Mouse (Mus musculus): ENCODE measurements around the gene Dcun1d4. TPM values are rescaled to one million over a fixed set of nuclear protein-coding genes. Genes with fewer than 3 reads are reported as not detected.
A peak's percentile ranks its signal among the peaks of the same experiment; 100 is the strongest.
"Not testable (repeated sequence)": the region's sequence is repeated elsewhere in the genome, so short reads cannot be mapped to it uniquely, and the experiment has no call there.

Gene Dcun1d4
- polyA plus RNA-seq, 1 experiment from 2014 or later: 59.2 TPM

- H3K27me3 ChIP-seq (replicated peaks); H3K9ac ChIP-seq; H3K27ac ChIP-seq; ATAC-seq (ENCODE audit: low FRiP score, low read depth); H3K4me2 ChIP-seq (replicated peaks); H3K4me3 ChIP-seq; H3K4me1 ChIP-seq; H3K36me3 ChIP-seq; H3K9me3 ChIP-seq: not testable (repeated sequence)
- WGBS: 78% methylated on average over 1 of the region's 1 CpGs
These were observed 1.6 kb downstream of the Dcun1d4 start for GRCm38 (mm10) chr5:73482381-73482780.

GRCm38 (mm10) chr5:73484016-73484615, 3.3 kb downstream of the Dcun1d4 start:
- Histone ChIP-seq H3K9me3 (no peaks in the 10 kb centered on the region), H3K27ac (no peak overlapping the region), H3K36me3 (no peaks in the 10 kb centered on the region), H3K27me3 (replicated peaks) (no peaks in the 10 kb centered on the region), H3K4me1 (peaks cover 6% of the 10 kb centered on the region; the same call in 1 of the 2 replicates), H3K4me2 (replicated peaks) (peak overlapping the region; percentile 41), H3K4me3 (no peak overlapping the region), H3K9ac (no peak overlapping the region)
- 25% methylated on average over 5 of the region's 5 CpGs for WGBS
- peak; percentile 72 for ATAC-seq (ENCODE audit: low FRiP score, low read depth)

GRCm38 (mm10) chr5:73486451-73486850, 5.7 kb downstream of the Dcun1d4 start:
- ATAC-seq (ENCODE audit: low FRiP score, low read depth): no peak
- H3K36me3 ChIP-seq: no peaks in the 10 kb centered on the region

GRCm38 (mm10) chr5:73489915-73490314, 9.1 kb downstream of the Dcun1d4 start:
- peak overlapping the region; percentile 88 for H3K4me3 ChIP-seq
- peak overlapping the region; percentile 64 for H3K9ac ChIP-seq
- no peaks in the 10 kb centered on the region for H3K27me3 ChIP-seq (replicated peaks)
- H3K36me3 ChIP-seq: no peaks in the 10 kb centered on the region
- no peak for ATAC-seq (ENCODE audit: low FRiP score, low read depth)
- H3K4me2 ChIP-seq (replicated peaks): peak overlapping the region; percentile 96
- 6% methylated on average over 14 of the region's 14 CpGs for WGBS
- H3K27ac ChIP-seq: no peak overlapping the region
- H3K9me3 ChIP-seq: no peaks in the 10 kb centered on the region
- peaks cover 8% of the 10 kb centered on the region for H3K4me1 ChIP-seq

More at GRCm38 (mm10) chr5:73486451-73486850, 5.7 kb downstream of the Dcun1d4 start:
- no peaks in the 10 kb centered on the region for H3K9me3 ChIP-seq
- H3K9ac ChIP-seq: no peak overlapping the region
- H3K4me3 ChIP-seq: no peak overlapping the region
- H3K4me2 ChIP-seq (replicated peaks): no peak overlapping the region
- H3K27me3 ChIP-seq (replicated peaks): no peaks in the 10 kb centered on the region
- peaks cover 10% of the 10 kb centered on the region; the same call in 1 of the 2 replicates for H3K4me1 ChIP-seq
- H3K27ac ChIP-seq: no peak overlapping the region
- 55% methylated on average over 4 of the region's 4 CpGs for WGBS

- no peaks in the 10 kb centered on the region for H3K9me3 ChIP-seq
- WGBS: under 1% methylated on average over 37 of the region's 37 CpGs
- peak overlapping the region; percentile 96 for H3K4me2 ChIP-seq (replicated peaks)
- H3K4me3 ChIP-seq: peak overlapping the region; percentile 88
- H3K9ac ChIP-seq: peak overlapping the region; percentile 81
- no peaks in the 10 kb centered on the region for H3K27me3 ChIP-seq (replicated peaks)
- peaks cover 8% of the 10 kb centered on the region for H3K4me1 ChIP-seq
- H3K36me3 ChIP-seq: no peaks in the 10 kb centered on the region
- peak overlapping the region; percentile 92 for H3K27ac ChIP-seq
- peak; percentile 96 for ATAC-seq (ENCODE audit: low FRiP score, low read depth)
These were observed 9.8 kb downstream of the Dcun1d4 start for GRCm38 (mm10) chr5:73490596-73491073.

- Histone ChIP-seq H3K4me2 (replicated peaks) (peak overlapping the region; percentile 96), H3K27me3 (replicated peaks) (no peaks in the 10 kb centered on the region), H3K9ac (peak overlapping the region; percentile 81), H3K4me1 (peaks cover 8% of the 10 kb centered on the region), H3K9me3 (no peaks in the 10 kb centered on the region), H3K36me3 (no peaks in the 10 kb centered on the region), H3K27ac (peak overlapping the region; percentile 92), H3K4me3 (peak overlapping the region; percentile 88)
- peak; percentile 52 for ATAC-seq (ENCODE audit: low FRiP score, low read depth)
- 1% methylated on average over 68 of the region's 70 CpGs for WGBS
These were observed 10.5 kb downstream of the Dcun1d4 start for GRCm38 (mm10) chr5:73491074-73491836.

GRCm38 (mm10) chr5:73491837-73492720, 11.3 kb downstream of the Dcun1d4 start:
- Histone ChIP-seq H3K9me3 (no peaks in the 10 kb centered on the region), H3K27me3 (replicated peaks) (no peaks in the 10 kb centered on the region), H3K36me3 (no peaks in the 10 kb centered on the region), H3K4me2 (replicated peaks) (peak overlapping the region; percentile 96), H3K27ac (peak overlapping the region; percentile 92), H3K9ac (peak overlapping the region; percentile 81), H3K4me3 (peak overlapping the region; percentile 88), H3K4me1 (peaks cover 8% of the 10 kb centered on the region)
- WGBS: under 1% methylated on average over 59 of the region's 59 CpGs
- ATAC-seq (ENCODE audit: low FRiP score, low read depth): peak; percentile 51

- Histone ChIP-seq H3K9me3 (no peaks in the 10 kb centered on the region), H3K4me2 (replicated peaks) (no peak overlapping the region), H3K9ac (no peak overlapping the region), H3K27ac (no peak overlapping the region), H3K4me1 (peaks cover 14% of the 10 kb centered on the region), H3K27me3 (replicated peaks) (no peaks in the 10 kb centered on the region), H3K4me3 (no peak overlapping the region), H3K36me3 (peaks cover 2% of the 10 kb centered on the region; the same call in 1 of the 2 replicates)
- WGBS: 90% methylated on average over 3 of the region's 3 CpGs
- no peak for ATAC-seq (ENCODE audit: low FRiP score, low read depth)
These were observed 16.6 kb downstream of the Dcun1d4 start for GRCm38 (mm10) chr5:73497401-73497800.

- peaks cover 2% of the 10 kb centered on the region; the same call in 1 of the 2 replicates for H3K36me3 ChIP-seq
- H3K4me2 ChIP-seq (replicated peaks): no peak overlapping the region
- WGBS: 75% methylated on average over 8 of the region's 8 CpGs
- no peaks in the 10 kb centered on the region for H3K27me3 ChIP-seq (replicated peaks)
- no peak overlapping the region for H3K4me3 ChIP-seq
- H3K27ac ChIP-seq: no peak overlapping the region
- no peaks in the 10 kb centered on the region for H3K9me3 ChIP-seq
- H3K9ac ChIP-seq: no peak overlapping the region
- ATAC-seq (ENCODE audit: low FRiP score, low read depth): no peak
- peaks cover 15% of the 10 kb centered on the region for H3K4me1 ChIP-seq
These were observed 17.8 kb downstream of the Dcun1d4 start for GRCm38 (mm10) chr5:73498559-73498958.

GRCm38 (mm10) chr5:73500867-73501440, 20.2 kb downstream of the Dcun1d4 start:
- H3K36me3 ChIP-seq: peaks cover 2% of the 10 kb centered on the region; the same call in 1 of the 2 replicates
- peaks cover 15% of the 10 kb centered on the region for H3K4me1 ChIP-seq
- no peak overlapping the region for H3K9ac ChIP-seq
- WGBS: 89% methylated on average over 7 of the region's 7 CpGs
- H3K4me3 ChIP-seq: no peak overlapping the region
- ATAC-seq (ENCODE audit: low FRiP score, low read depth): no peak
- no peaks in the 10 kb centered on the region for H3K9me3 ChIP-seq
- H3K27me3 ChIP-seq (replicated peaks): no peaks in the 10 kb centered on the region
- no peak overlapping the region for H3K4me2 ChIP-seq (replicated peaks)
- H3K27ac ChIP-seq: no peak overlapping the region

- no peak overlapping the region for H3K4me2 ChIP-seq (replicated peaks)
- no peak for ATAC-seq (ENCODE audit: low FRiP score, low read depth)
- no peaks in the 10 kb centered on the region for H3K27me3 ChIP-seq (replicated peaks)
- peaks cover 2% of the 10 kb centered on the region; the same call in 1 of the 2 replicates for H3K36me3 ChIP-seq
- H3K27ac ChIP-seq: no peak overlapping the region
- no peaks in the 10 kb centered on the region for H3K9me3 ChIP-seq
- no peak overlapping the region for H3K4me3 ChIP-seq
- no peak overlapping the region for H3K9ac ChIP-seq
- 90% methylated on average over 9 of the region's 9 CpGs for WGBS
- H3K4me1 ChIP-seq: peaks cover 15% of the 10 kb centered on the region
These were observed 21.6 kb downstream of the Dcun1d4 start for GRCm38 (mm10) chr5:73502422-73502821.

All from neural tube, embryonic 12.5 days (tissue).